Mouse (Mus musculus) neural tube, embryonic 13.5 days (tissue): ENCODE data around the gene As3mt. TPM values are rescaled to one million over a fixed set of nuclear protein-coding genes. Genes with fewer than 3 reads are reported as not detected.
"Not testable (repeated sequence)": the region's sequence is repeated elsewhere in the genome, so short reads cannot be mapped to it uniquely, and the experiment has no call there.

ENCODE experiments used
- ATAC-seq: fragments of 200-750 bp; cut with Nextera tagmentation; 2 replicates; pipeline ENCODE4 v1.8.0; 2017; ENCODE audit warnings: low read depth, mild to moderate bottlenecking, moderate TSS enrichment, moderate library complexity
- H3K27ac ChIP-seq: fragments of 300-500 bp; sonication (generic); replicated peaks from 2 replicates; pipeline ENCODE4 v1.5.1; 2015; ENCODE audit warnings: moderate library complexity, mild to moderate bottlenecking, inconsistent platforms
- H3K27me3 ChIP-seq: fragments of 300-500 bp; sonication (generic); 2 replicates; pipeline ENCODE4 v1.6.1; 2015; ENCODE audit warnings: mild to moderate bottlenecking, inconsistent platforms
- H3K36me3 ChIP-seq: fragments of 300-500 bp; sonication (generic); 2 replicates; pipeline ENCODE4 v1.6.1; 2015; ENCODE audit warnings: mild to moderate bottlenecking, inconsistent platforms
- H3K4me1 ChIP-seq: fragments of 300-500 bp; sonication (generic); replicated peaks from 2 replicates; pipeline ENCODE4 v1.6.1; 2015; ENCODE audit warnings: inconsistent platforms
- H3K4me2 ChIP-seq: fragments of 300-500 bp; sonication (generic); 2 replicates; pipeline ENCODE4 v1.6.1; 2015; ENCODE audit warnings: inconsistent platforms, mild to moderate bottlenecking, moderate library complexity
- H3K4me3 ChIP-seq: fragments of 300-500 bp; sonication (generic); 2 replicates; pipeline ENCODE4 v1.5.1; 2015; ENCODE audit warnings: mild to moderate bottlenecking, inconsistent platforms
- H3K9ac ChIP-seq: fragments of 300-500 bp; sonication (generic); 2 replicates; pipeline ENCODE4 v1.6.1; 2015; ENCODE audit warnings: moderate library complexity, mild to moderate bottlenecking, inconsistent platforms
- H3K9me3 ChIP-seq: fragments of 300-500 bp; sonication (generic); 2 replicates; pipeline ENCODE4 v1.6.1; 2016; ENCODE audit warnings: inconsistent platforms
- WGBS: fragments of 180-500 bp; shearing (Covaris S2); methylation state at CpG from one replicate; pipeline ENCODE4 v1.1.7; 2015; 5-methylcytosine and 5-hydroxymethylcytosine counted together
- polyA plus RNA-seq: library from polyadenylated mRNA; unstranded; fragments of >200 nt; fragmentation: Nextera tagmentation; extraction: Ambion mirVana; gene quantifications from 2 replicates; pipeline ENCODE4 v1.2.1, GENCODE M21; 2015

As3mt gene
- polyA plus RNA-seq, 1 experiment from 2014 or later: 42.3 TPM

- H3K27ac ChIP-seq, H3K36me3 ChIP-seq, ATAC-seq, H3K4me2 ChIP-seq, H3K9ac ChIP-seq, H3K4me3 ChIP-seq, H3K9me3 ChIP-seq: not testable (repeated sequence)
- H3K4me1 ChIP-seq: peaks cover 27% of the 10 kb centered on the region
- WGBS: 89% methylated on average over 10 of the region's 10 CpGs
- peaks cover 18% of the 10 kb centered on the region for H3K27me3 ChIP-seq
Measured at GRCm38 (mm10) chr19:46759909-46760308, 52.7 kb downstream of the As3mt start.

GRCm38 (mm10) chr19:46760375-46761160 lies 53.3 kb downstream of the As3mt start:
- H3K4me1 ChIP-seq: peaks cover 33% of the 10 kb centered on the region

DNA sequence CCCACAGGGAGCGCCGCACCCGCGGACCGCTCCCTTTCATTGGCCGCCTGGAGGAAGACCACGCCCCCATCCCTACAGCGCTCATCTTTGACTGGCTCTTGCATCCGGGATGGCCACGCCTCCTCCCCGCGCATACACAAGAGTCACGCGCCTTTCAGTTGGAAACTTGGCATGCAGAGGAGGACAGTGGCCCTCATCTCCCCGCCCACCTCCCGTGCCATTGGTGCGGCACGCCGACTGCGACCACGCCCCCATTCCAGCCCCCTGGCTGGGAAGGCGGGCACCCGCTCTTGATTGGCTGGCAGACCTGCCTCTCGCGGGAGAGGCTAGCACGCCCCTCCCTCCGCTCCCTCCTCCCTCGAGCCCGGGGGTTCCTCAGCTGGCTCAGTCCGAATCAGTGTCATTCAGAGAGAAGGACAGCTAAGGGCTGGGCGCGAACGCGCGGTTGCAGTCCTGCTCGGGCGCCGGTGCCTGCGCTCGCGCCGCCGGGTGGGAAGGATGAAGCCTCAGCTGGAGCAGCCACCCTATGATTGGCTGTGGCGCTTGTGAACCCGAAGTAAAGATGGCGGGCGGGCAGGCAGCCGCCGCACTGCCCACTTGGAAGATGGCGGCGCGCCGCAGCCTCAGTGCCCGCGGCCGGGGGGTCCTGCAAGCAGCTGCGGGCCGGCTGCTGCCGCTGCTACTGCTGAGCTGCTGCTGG lies 54.1 kb downstream of the As3mt start, which contains the start of gene Cnnm2:
Cnnm2 (plus strand) TSS at position 350 of the 700 bp plus-strand sequence.
- peak within 1 kb of the TSS; percentile 78 for H3K4me3 ChIP-seq
- peak within 1 kb of the TSS; percentile 82 for H3K9ac ChIP-seq
- H3K27ac ChIP-seq: peak within 1 kb of the TSS; percentile 94
- H3K27me3 ChIP-seq: peaks cover 18% of the 10 kb centered on the region
- peaks cover 39% of the 10 kb centered on the region for H3K4me1 ChIP-seq
- WGBS: under 1% methylated on average over 58 of the region's 59 CpGs
- no peaks in the 10 kb centered on the region for H3K9me3 ChIP-seq
- peak; percentile 98 for ATAC-seq
- peak within 1 kb of the TSS; percentile 100 for H3K4me2 ChIP-seq
- H3K36me3 ChIP-seq: no peaks in the 10 kb centered on the region

More at GRCm38 (mm10) chr19:46760375-46761160, 53.3 kb downstream of the As3mt start:
- Histone ChIP-seq H3K4me3 (peak overlapping the region; percentile 78), H3K9me3 (no peaks in the 10 kb centered on the region), H3K27ac (peak overlapping the region; percentile 81), H3K36me3 (no peaks in the 10 kb centered on the region), H3K9ac (peak overlapping the region; percentile 56), H3K4me2 (peak overlapping the region; percentile 100), H3K27me3 (peaks cover 18% of the 10 kb centered on the region)
- ATAC-seq: peak; percentile 81
- WGBS: 18% methylated on average over 29 of the region's 29 CpGs

GRCm38 (mm10) chr19:46761971-46762290 lies 54.7 kb downstream of the As3mt start:
- peaks cover 18% of the 10 kb centered on the region for H3K27me3 ChIP-seq
- H3K4me2 ChIP-seq: peak overlapping the region; percentile 97
- WGBS: under 1% methylated on average over 36 of the region's 36 CpGs
- H3K4me3 ChIP-seq: peak overlapping the region; percentile 78
- peak; percentile 20 for ATAC-seq
- peak overlapping the region; percentile 82 for H3K9ac ChIP-seq
- peak overlapping the region; percentile 94 for H3K27ac ChIP-seq
- H3K4me1 ChIP-seq: peaks cover 42% of the 10 kb centered on the region
- H3K36me3 ChIP-seq: no peaks in the 10 kb centered on the region
- no peaks in the 10 kb centered on the region for H3K9me3 ChIP-seq

GRCm38 (mm10) chr19:46762291-46762991 lies 55.2 kb downstream of the As3mt start:
- ATAC-seq: no peak
- Histone ChIP-seq H3K36me3 (no peaks in the 10 kb centered on the region), H3K9me3 (no peaks in the 10 kb centered on the region), H3K27me3 (peaks cover 18% of the 10 kb centered on the region), H3K27ac (peak overlapping the region; percentile 94), H3K4me1 (peaks cover 45% of the 10 kb centered on the region), H3K4me3 (peak overlapping the region; percentile 78), H3K9ac (peak overlapping the region; percentile 82), H3K4me2 (peak overlapping the region; percentile 97)
- WGBS: under 1% methylated on average over 50 of the region's 50 CpGs

DNA sequence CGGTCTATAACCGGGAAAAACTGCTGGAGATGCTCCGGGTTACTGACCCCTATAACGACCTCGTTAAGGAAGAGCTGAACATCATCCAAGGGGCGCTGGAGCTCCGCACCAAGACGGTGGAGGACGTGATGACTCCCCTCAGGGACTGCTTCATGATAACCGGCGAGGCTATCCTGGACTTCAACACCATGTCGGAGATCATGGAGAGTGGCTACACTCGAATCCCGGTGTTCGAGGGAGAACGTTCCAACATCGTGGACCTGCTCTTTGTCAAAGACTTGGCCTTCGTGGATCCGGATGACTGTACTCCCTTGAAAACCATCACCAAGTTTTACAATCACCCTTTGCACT lies 55.7 kb downstream of the As3mt start:
- Histone ChIP-seq H3K9me3 (no peaks in the 10 kb centered on the region), H3K27ac (no peak overlapping the region), H3K27me3 (peaks cover 18% of the 10 kb centered on the region), H3K4me1 (peaks cover 48% of the 10 kb centered on the region), H3K4me2 (peak overlapping the region; percentile 97), H3K9ac (peak overlapping the region; percentile 82), H3K4me3 (peak overlapping the region; percentile 78), H3K36me3 (no peaks in the 10 kb centered on the region)
- WGBS: under 1% methylated on average over 19 of the region's 19 CpGs
- ATAC-seq: no peak

GRCm38 (mm10) chr19:46763356-46763755 lies 56.1 kb downstream of the As3mt start:
- no peak overlapping the region for H3K27ac ChIP-seq
- H3K4me1 ChIP-seq: peaks cover 48% of the 10 kb centered on the region
- H3K4me3 ChIP-seq: peak overlapping the region; percentile 78
- peak overlapping the region; percentile 97 for H3K4me2 ChIP-seq
- H3K36me3 ChIP-seq: no peaks in the 10 kb centered on the region
- ATAC-seq: no peak
- H3K9ac ChIP-seq: peak overlapping the region; percentile 82
- peaks cover 18% of the 10 kb centered on the region for H3K27me3 ChIP-seq
- no peaks in the 10 kb centered on the region for H3K9me3 ChIP-seq
- WGBS: 7% methylated on average over 7 of the region's 7 CpGs

DNA sequence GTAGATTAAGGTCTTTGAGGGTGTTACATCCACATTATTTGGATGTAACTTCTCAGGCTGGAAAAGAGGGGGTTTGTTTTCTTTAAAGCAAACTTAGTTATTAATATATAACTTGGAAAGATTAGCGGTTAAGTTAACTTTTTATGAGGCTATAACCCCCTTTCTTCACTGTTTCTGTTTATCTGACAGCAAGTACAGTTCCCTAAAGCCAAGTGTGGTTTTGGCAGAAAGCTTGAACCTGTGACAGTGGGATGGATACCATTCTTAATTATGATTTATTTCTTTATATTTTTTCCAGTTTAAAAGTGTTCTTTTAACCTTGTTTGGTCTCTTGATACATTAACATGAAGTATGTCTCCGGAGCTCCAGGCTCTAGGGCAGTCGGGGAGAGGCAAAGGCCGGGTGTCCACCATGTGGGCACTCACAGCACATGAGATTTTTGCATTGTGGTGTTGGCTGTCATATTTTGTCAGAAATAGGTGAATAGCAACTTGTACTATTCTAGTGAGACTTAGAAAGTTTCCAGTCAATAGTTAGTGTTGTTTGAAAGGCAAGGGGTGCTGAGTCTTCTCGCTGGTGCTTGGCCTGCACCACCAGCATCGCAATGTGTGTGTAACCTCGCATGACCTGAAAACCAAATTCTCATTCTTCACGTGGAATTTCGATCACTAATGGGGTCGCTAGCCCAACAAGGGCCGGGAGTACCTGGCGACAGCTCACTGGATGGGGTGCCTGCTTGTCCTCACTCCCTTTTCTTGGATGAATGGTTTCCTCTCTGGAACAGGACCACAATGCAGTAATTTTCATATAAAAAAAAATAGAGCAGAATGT lies 56.9 kb downstream of the As3mt start:
- peak overlapping the region; percentile 97 for H3K4me2 ChIP-seq
- WGBS: 54% methylated on average over 12 of the region's 12 CpGs
- H3K36me3 ChIP-seq: no peaks in the 10 kb centered on the region
- no peaks in the 10 kb centered on the region for H3K9me3 ChIP-seq
- peaks cover 48% of the 10 kb centered on the region for H3K4me1 ChIP-seq
- ATAC-seq: no peak
- H3K4me3 ChIP-seq: peak overlapping the region; percentile 78
- H3K9ac ChIP-seq: peak overlapping the region; percentile 49
- H3K27me3 ChIP-seq: peaks cover 15% of the 10 kb centered on the region
- no peak overlapping the region for H3K27ac ChIP-seq

DNA sequence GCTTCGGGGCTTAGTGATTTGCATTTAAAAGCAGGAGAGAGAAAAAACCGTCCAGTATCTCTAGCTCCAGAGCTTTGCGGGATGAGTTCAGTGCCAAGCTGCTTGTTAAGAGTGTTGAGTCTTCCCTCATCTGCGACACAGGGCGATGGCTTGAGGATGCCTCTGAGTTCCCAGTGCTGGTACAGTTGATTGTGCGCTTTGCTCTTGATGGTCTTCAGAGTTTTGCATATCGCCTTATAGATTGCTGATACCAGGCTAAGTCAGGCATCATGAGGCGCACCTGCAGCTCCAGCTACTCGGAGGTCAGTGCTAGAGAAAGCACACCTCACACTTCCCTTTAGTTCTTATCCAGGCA lies 57.5 kb downstream of the As3mt start:
- ATAC-seq: no peak
- H3K9ac ChIP-seq: peak overlapping the region; percentile 49
- no peak overlapping the region for H3K27ac ChIP-seq
- H3K4me3 ChIP-seq: peak overlapping the region; percentile 78
- H3K4me1 ChIP-seq: peaks cover 51% of the 10 kb centered on the region
- WGBS: 56% methylated on average over 9 of the region's 9 CpGs
- H3K9me3 ChIP-seq: no peaks in the 10 kb centered on the region
- peak overlapping the region; percentile 97 for H3K4me2 ChIP-seq
- no peaks in the 10 kb centered on the region for H3K36me3 ChIP-seq
- peaks cover 15% of the 10 kb centered on the region for H3K27me3 ChIP-seq

DNA sequence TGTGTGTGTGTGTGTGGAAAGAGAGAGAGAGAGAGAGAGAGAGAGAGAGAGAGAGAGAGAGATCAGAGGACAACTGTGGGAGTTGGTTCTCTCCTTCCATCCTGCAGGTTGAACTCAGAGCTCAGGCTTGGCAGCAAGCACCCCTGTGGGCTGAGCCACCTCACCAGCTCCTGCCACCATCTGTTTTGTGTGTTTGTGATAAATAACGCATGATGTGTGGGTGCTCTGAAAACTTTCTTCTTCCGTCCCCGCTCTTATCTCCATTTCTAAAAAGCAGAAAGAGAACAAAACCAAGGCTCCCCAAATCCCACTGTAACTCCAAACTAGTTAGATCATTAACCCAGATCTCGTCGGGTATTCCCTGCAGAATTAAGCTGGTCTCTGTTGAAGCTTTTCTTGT lies 58.9 kb downstream of the As3mt start:
- no peak overlapping the region for H3K9ac ChIP-seq
- no peak for ATAC-seq
- H3K36me3 ChIP-seq: no peaks in the 10 kb centered on the region
- no peak overlapping the region for H3K27ac ChIP-seq
- peaks cover 54% of the 10 kb centered on the region for H3K4me1 ChIP-seq
- H3K4me3 ChIP-seq: no peak overlapping the region
- H3K27me3 ChIP-seq: peaks cover 15% of the 10 kb centered on the region
- H3K4me2 ChIP-seq: peak overlapping the region; percentile 9; the same call in 1 of the 2 replicates
- no peaks in the 10 kb centered on the region for H3K9me3 ChIP-seq
- WGBS: 66% methylated on average over 5 of the region's 5 CpGs

- no peak overlapping the region for H3K9ac ChIP-seq
Measured at GRCm38 (mm10) chr19:46769759-46770158, 62.5 kb downstream of the As3mt start.

More at GRCm38 (mm10) chr19:46769759-46770158, 62.5 kb downstream of the As3mt start:
- Histone ChIP-seq H3K9me3 (no peaks in the 10 kb centered on the region), H3K4me1 (peaks cover 28% of the 10 kb centered on the region), H3K36me3 (no peaks in the 10 kb centered on the region), H3K27me3 (peaks cover 2% of the 10 kb centered on the region; the same call in 1 of the 2 replicates), H3K4me3 (no peak overlapping the region), H3K27ac (no peak overlapping the region), H3K4me2 (no peak overlapping the region)
- no peak for ATAC-seq
- 88% methylated on average over 11 of the region's 11 CpGs for WGBS
